Mouse (Mus musculus): ENCODE data around the gene Hgfac. TPM values are rescaled to one million over a fixed set of nuclear protein-coding genes. Genes with fewer than 3 reads are reported as not detected.

Hgfac gene
- polyA plus RNA-seq, 2 experiments: 52.8 to 92.3 TPM

GRCm38 (mm10) chr5:35057582-35057981 lies 16.3 kb downstream of the Hgfac start:
- Histone ChIP-seq H3K36me3 (replicated peaks; ENCODE audit: control insufficient read depth, insufficient read depth, low read depth) (no peaks in the 10 kb centered on the region), H3K27me3 (ENCODE audit: control insufficient read depth, insufficient read depth, low read length) (peaks cover 41% of the 10 kb centered on the region), H3K9ac (replicated peaks) (no peak overlapping the region), H3K9me3 (ENCODE audit: control insufficient read depth, low read length) (no peaks in the 10 kb centered on the region), H3K4me3 (ENCODE audit: insufficient read depth in 1 of 2, low read depth in 2 of 2, low read length in 2 of 2) (no peak overlapping the region), H3K4me2 (ENCODE audit: low read depth) (no peak overlapping the region), H3K27ac (no peak overlapping the region), H3K4me1 (replicated peaks; ENCODE audit: control insufficient read depth in 2 of 2, insufficient read depth in 2 of 2, low read length in 1 of 2) (no peaks in the 10 kb centered on the region)
- WGBS (ENCODE audit: insufficient replicate concordance): 25% methylated on average over 4 of the region's 4 CpGs
- ATAC-seq (ENCODE audit: insufficient read depth) (no peak), DNase-seq (ENCODE audit: low read depth in 3 of 3, low spot score in 3 of 3) (no peak)
- TF ChIP-seq CTCF (IDR thresholded peaks at IDR 0.05; ENCODE audit: low read depth) (no peak), EP300 (IDR thresholded peaks at IDR 0.05; ENCODE audit: low read depth) (no peak)

DNA sequence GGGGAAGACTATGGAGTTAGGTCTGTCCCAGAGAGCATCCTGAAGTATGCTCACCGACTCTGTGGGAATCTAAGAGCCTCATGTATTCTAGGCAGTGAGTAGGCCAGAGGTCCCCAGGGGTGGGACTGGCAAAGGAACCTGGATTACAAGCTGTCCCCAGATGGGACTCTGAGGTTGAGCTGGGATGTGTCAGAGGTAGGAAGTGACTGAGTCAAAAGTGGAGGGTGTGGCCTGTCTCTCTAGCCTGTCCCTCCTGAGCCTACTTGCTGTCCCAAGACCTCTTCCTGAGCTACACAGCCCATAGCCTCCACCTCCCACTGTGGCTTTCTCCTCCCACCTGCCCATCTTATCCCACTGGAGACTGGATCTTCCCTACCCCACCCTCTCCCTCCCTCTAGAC lies 16.9 kb downstream of the Hgfac start:
- Histone ChIP-seq H3K4me3 (ENCODE audit: insufficient read depth in 1 of 2, low read depth in 2 of 2, low read length in 2 of 2) (no peak overlapping the region), H3K4me2 (ENCODE audit: low read depth) (no peak overlapping the region), H3K4me1 (replicated peaks; ENCODE audit: control insufficient read depth in 2 of 2, insufficient read depth in 2 of 2, low read length in 1 of 2) (no peaks in the 10 kb centered on the region), H3K27me3 (ENCODE audit: control insufficient read depth, insufficient read depth, low read length) (peaks cover 41% of the 10 kb centered on the region), H3K9ac (replicated peaks) (no peak overlapping the region), H3K9me3 (ENCODE audit: control insufficient read depth, low read length) (no peaks in the 10 kb centered on the region), H3K36me3 (replicated peaks; ENCODE audit: control insufficient read depth, insufficient read depth, low read depth) (no peaks in the 10 kb centered on the region), H3K27ac (no peak overlapping the region)
- no peak for DNase-seq (ENCODE audit: low read depth in 3 of 3, low spot score in 3 of 3)
- 58% methylated on average over 1 of the region's 1 CpGs for WGBS (ENCODE audit: insufficient replicate concordance)
- TF ChIP-seq CTCF (IDR thresholded peaks at IDR 0.05; ENCODE audit: low read depth) (no peak), EP300 (IDR thresholded peaks at IDR 0.05; ENCODE audit: low read depth) (no peak)
- no peak for ATAC-seq (ENCODE audit: insufficient read depth)

DNA sequence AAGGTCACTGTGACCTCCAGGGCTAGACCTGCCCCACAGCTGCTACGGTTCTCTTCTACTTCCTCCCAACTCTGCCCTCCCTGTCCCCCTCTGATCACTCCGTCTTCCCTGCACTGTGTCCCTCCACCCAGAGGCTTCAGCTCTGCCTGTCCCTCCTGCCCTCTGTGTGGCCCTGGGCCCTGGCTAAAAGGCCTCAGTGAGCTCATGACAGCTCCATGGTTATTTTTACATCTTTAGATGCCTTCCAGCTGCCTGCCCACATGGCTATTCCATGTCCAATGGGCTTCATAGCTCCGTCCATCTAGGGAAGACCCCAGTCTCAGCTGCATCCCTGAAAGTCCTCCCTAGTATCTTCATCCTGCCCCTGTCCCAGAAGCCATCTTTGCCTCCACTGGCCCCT lies 18.8 kb downstream of the Hgfac start:
- ATAC-seq (ENCODE audit: insufficient read depth) (no peak), DNase-seq (ENCODE audit: low read depth in 3 of 3, low spot score in 3 of 3) (no peak)
- no peaks in the 10 kb centered on the region for H3K4me1 ChIP-seq (replicated peaks; ENCODE audit: control insufficient read depth in 2 of 2, insufficient read depth in 2 of 2, low read length in 1 of 2)
- H3K9me3 ChIP-seq (ENCODE audit: control insufficient read depth, low read length): no peaks in the 10 kb centered on the region
- H3K4me2 ChIP-seq (ENCODE audit: low read depth): no peak overlapping the region
- no peak overlapping the region for H3K4me3 ChIP-seq (ENCODE audit: insufficient read depth in 1 of 2, low read depth in 2 of 2, low read length in 2 of 2)
- no peak overlapping the region for H3K9ac ChIP-seq (replicated peaks)
- peaks cover 41% of the 10 kb centered on the region for H3K27me3 ChIP-seq (ENCODE audit: control insufficient read depth, insufficient read depth, low read length)
- no peak overlapping the region for H3K27ac ChIP-seq
- WGBS (ENCODE audit: insufficient replicate concordance): 40% methylated on average over 3 of the region's 3 CpGs
- H3K36me3 ChIP-seq (replicated peaks; ENCODE audit: control insufficient read depth, insufficient read depth, low read depth): no peaks in the 10 kb centered on the region
- TF ChIP-seq CTCF (IDR thresholded peaks at IDR 0.05; ENCODE audit: low read depth) (no peak), EP300 (IDR thresholded peaks at IDR 0.05; ENCODE audit: low read depth) (no peak)

DNA sequence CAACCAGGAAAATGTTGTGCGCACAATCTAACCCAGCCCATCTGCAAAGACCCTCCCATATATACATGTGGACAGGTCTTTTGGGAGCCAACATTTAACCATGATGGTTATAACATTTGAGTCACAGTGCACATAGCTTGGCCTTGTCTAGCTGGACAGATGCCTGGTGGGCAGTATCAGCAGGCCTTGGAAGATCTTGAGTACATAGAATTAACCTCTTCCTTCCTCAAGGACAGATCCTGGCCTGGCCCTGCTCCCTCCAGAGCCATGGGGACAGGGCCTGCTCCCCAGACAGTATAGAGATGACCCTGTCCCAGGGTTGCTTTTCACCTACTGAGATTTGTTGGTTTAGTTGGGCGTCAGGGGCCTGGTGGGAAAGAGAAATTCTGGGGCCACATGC lies 28.5 kb downstream of the Hgfac start:
- Histone ChIP-seq H3K4me1 (replicated peaks; ENCODE audit: control insufficient read depth in 2 of 2, insufficient read depth in 2 of 2, low read length in 1 of 2) (no peaks in the 10 kb centered on the region), H3K9me3 (ENCODE audit: control insufficient read depth, low read length) (no peaks in the 10 kb centered on the region), H3K4me3 (ENCODE audit: insufficient read depth in 1 of 2, low read depth in 2 of 2, low read length in 2 of 2) (no peak overlapping the region), H3K9ac (replicated peaks) (no peak overlapping the region), H3K4me2 (ENCODE audit: low read depth) (no peak overlapping the region), H3K27me3 (ENCODE audit: control insufficient read depth, insufficient read depth, low read length) (no peaks in the 10 kb centered on the region), H3K36me3 (replicated peaks; ENCODE audit: control insufficient read depth, insufficient read depth, low read depth) (no peaks in the 10 kb centered on the region), H3K27ac (no peak overlapping the region)
- no peak for DNase-seq (ENCODE audit: low read depth in 3 of 3, low spot score in 3 of 3)
- 71% methylated on average over 2 of the region's 2 CpGs for WGBS (ENCODE audit: insufficient replicate concordance)
- ATAC-seq (ENCODE audit: insufficient read depth): no peak
- TF ChIP-seq CTCF (IDR thresholded peaks at IDR 0.05; ENCODE audit: low read depth): no peak
- no peak for TF ChIP-seq EP300 (IDR thresholded peaks at IDR 0.05; ENCODE audit: low read depth)

DNA sequence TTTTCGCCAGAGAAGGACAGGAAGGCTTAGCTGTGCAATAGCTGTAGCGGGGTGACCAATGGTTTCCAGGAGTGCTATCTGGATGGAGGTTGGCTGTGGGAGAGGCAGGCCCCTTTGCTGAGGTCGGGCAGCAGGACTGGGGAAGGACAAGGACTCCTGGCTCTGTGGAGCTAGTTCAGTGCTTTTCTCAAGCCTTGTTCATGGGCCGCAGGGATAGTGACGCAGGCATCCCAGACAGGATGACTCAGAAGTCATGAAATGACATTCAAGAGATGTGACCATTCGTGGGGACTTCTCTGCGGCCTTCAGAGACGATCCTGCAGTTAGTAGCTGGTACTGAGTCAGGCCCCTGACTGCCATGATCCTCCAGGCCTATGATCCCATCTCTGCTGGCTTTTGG lies 29.0 kb downstream of the Hgfac start:
- Histone ChIP-seq H3K27ac (no peak overlapping the region), H3K4me3 (ENCODE audit: insufficient read depth in 1 of 2, low read depth in 2 of 2, low read length in 2 of 2) (no peak overlapping the region), H3K27me3 (ENCODE audit: control insufficient read depth, insufficient read depth, low read length) (no peaks in the 10 kb centered on the region), H3K9me3 (ENCODE audit: control insufficient read depth, low read length) (no peaks in the 10 kb centered on the region), H3K36me3 (replicated peaks; ENCODE audit: control insufficient read depth, insufficient read depth, low read depth) (no peaks in the 10 kb centered on the region), H3K4me2 (ENCODE audit: low read depth) (no peak overlapping the region), H3K4me1 (replicated peaks; ENCODE audit: control insufficient read depth in 2 of 2, insufficient read depth in 2 of 2, low read length in 1 of 2) (no peaks in the 10 kb centered on the region), H3K9ac (replicated peaks) (no peak overlapping the region)
- TF ChIP-seq CTCF (IDR thresholded peaks at IDR 0.05; ENCODE audit: low read depth): no peak
- TF ChIP-seq EP300 (IDR thresholded peaks at IDR 0.05; ENCODE audit: low read depth): no peak
- ATAC-seq (ENCODE audit: insufficient read depth) (no peak), DNase-seq (ENCODE audit: low read depth in 3 of 3, low spot score in 3 of 3) (no peak)
- WGBS (ENCODE audit: insufficient replicate concordance): 66% methylated on average over 8 of the region's 8 CpGs
